Mouse (Mus musculus) embryonic fibroblast, embryonic 13.5 days (primary cell): ENCODE measurements at regions not wholly inside any gene's neighbourhood (a gene's known extent, or its start where the extent isn't known, plus 50 kb on each side); places are given as distances from the start of the nearest gene placed in this dataset.

Source experiments
- H3K27ac ChIP-seq: 2 replicates; pipeline ENCODE4 v1.5.1; 2012; ENCODE audit warnings: low read length, control low read depth, inconsistent platforms; ENCODE audit not compliant: insufficient read depth
- H3K4me1 ChIP-seq: 2 replicates; pipeline ENCODE4 v1.6.1; 2011; ENCODE audit warnings: low read length; ENCODE audit not compliant: control insufficient read depth, insufficient read depth
- H3K4me3 ChIP-seq: 2 replicates; pipeline ENCODE4 v1.5.1; 2011; ENCODE audit warnings: mild to moderate bottlenecking, control low read depth, low read length; ENCODE audit not compliant: insufficient read depth
- CTCF ChIP-seq: IDR thresholded peaks from 2 replicates; pipeline ENCODE4 v1.5.1; 2011; ENCODE audit warnings: mild to moderate bottlenecking, control low read depth, low read length, moderate library complexity, borderline replicate concordance; ENCODE audit not compliant: insufficient read depth
- POLR2A ChIP-seq: IDR thresholded peaks from 2 replicates; pipeline ENCODE4 v1.6.1; 2011; ENCODE audit warnings: low read depth, mild to moderate bottlenecking, control low read depth, low read length, moderate library complexity

DNA sequence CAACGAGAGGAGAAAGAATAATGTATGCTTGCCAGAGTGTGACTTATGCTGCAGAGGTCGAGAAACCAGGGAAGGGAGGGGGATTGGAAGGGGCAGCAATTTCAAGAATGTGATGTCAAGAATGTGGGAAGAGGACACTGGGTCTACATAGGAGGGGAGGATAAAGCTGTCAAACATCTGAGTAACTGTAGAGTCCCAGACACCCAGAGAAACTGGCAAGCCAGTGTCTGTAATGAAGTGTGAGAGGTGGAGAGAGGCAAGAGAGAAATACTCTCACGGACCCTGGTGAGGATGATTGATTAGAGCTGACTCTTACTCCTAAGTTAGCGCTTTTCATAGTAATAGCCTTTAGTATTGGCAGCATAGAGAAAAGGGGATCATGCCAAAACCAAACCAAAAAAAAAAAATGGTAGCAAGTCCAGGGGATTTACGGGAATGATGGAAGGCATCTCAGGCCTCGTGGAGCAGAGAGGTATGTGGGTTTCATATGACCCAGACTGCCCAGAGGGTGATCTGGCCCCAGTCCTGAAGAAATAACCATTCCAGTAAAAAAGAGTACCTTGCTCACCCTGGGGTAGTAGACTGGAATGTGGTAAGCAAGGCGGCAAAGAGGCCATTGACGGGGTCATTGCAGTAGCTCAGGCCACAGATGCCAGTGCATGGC, 146.2 kb upstream of the Serp2 start:
- Histone ChIP-seq H3K27ac (peak overlapping the region; percentile 51; the same call in 1 of the 2 replicates), H3K4me3 (no peak overlapping the region), H3K4me1 (peaks cover 19% of the 10 kb centered on the region)
- TF ChIP-seq CTCF (no peak), POLR2A (0 out of 2 replicates have a peak, but pooled peaks have one; percentile 5)

DNA sequence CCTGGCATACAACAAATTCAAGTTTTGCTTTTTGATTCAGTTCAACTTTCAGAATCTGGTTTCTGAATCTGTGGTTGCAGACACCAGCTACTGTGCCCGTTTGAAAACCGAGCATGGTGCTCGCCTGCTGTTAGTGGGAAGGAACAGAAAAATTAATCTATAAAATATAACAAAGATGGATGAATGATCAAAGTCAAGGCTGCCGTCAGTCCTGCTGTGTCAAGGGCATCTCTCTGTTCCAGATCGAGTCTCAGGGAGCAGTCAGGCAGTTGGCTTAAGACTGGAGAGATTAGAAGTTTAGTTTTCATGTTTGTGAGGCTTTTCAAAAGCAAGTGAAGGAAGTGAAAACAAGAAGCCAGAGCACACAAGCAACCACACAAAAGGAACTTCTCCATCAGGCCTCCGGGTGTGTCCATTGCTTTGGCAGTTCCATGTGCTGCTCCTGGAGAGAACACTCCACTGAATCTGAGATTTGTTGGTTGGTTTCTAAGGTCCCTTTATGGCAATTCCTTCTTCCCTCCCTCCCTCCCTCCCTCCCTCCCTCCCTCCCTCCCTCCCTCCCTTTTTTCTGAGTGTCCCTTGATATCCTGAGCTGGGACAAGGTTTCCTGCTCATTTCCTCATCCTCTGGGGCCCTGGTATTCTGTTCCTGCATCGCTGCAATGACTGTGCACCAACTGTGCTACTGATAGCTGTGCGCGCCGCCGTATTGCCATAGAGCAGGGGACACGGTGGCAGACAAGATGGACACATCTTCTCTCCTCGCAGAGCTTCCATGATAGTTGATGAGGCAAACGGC, 145.4 kb upstream of the Serp2 start:
- TF ChIP-seq POLR2A (no peak), CTCF (no peak)
- H3K27ac ChIP-seq = peak overlapping the region; percentile 36; the same call in 1 of the 2 replicates

DNA sequence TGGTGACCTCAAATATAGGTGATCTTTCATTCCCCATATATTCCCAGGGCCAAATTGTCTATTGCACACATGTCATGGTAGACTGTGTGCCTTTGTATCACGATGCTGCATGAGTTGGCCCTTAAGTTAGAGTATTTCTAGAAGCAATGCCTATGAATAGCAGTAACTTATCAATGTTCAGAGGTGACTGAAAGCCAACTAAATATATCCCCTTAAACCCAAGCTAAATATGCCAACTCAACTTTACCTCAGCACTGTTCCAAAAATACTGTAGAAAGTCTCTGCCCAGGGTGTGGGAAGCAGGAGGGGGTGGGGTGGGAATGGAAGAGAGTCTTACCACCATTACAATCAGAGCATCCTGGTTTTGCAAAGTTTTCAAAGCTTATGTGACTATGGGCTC, 144.6 kb upstream of the Serp2 start:
- TF ChIP-seq POLR2A (no peak), CTCF (no peak)
- Histone ChIP-seq H3K27ac (no peak overlapping the region), H3K4me1 (peaks cover 21% of the 10 kb centered on the region), H3K4me3 (no peak overlapping the region)

More for the DNA sequence above, 145.4 kb upstream of the Serp2 start:
- peaks cover 20% of the 10 kb centered on the region for H3K4me1 ChIP-seq
- no peak overlapping the region for H3K4me3 ChIP-seq

DNA sequence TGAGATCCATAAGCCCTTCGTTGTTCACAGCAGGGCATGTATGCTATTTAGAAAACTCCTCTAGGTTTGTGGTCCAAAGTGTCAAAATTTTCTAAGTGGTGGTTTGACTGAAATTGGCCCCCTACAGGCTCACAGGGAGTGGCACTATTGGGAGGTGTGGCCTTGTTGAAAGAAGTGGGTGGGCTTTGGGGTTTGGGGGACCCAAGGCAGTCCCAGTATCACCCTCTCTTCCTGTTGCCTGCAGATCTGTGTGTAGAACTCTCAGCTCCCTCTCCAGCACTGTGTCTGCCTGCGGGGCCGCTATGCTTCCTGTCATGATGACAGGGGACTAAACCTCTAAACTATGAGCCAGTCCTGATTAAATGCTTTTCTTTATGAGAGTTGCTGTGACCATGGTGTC, 144.1 kb upstream of the Serp2 start:
- no peak for TF ChIP-seq CTCF
- TF ChIP-seq POLR2A = no peak
- no peak overlapping the region for H3K27ac ChIP-seq
- H3K4me3 ChIP-seq = no peak overlapping the region
- H3K4me1 ChIP-seq = peaks cover 23% of the 10 kb centered on the region

DNA sequence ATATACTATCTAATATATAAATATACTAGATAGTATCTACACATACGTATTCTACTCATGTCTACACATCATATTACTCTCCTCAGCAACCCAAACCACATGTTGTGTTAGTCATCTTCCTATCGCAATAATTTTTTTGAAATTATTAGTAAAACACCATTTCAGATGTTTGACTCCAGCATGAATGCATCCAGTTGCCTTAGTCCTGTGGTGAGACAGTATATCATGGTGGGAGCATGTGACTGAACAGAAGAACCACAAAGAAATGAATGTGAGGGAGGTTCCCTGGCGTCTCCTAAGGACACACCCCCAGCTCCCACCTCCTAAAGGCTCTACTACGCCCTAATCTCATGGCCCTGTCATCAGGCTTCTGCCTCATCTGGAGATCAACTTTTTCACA, 143.5 kb upstream of the Serp2 start:
- no peak for TF ChIP-seq POLR2A
- no peak for TF ChIP-seq CTCF
- no peak overlapping the region for H3K27ac ChIP-seq
- H3K4me3 ChIP-seq = no peak overlapping the region
- H3K4me1 ChIP-seq = peaks cover 23% of the 10 kb centered on the region

DNA sequence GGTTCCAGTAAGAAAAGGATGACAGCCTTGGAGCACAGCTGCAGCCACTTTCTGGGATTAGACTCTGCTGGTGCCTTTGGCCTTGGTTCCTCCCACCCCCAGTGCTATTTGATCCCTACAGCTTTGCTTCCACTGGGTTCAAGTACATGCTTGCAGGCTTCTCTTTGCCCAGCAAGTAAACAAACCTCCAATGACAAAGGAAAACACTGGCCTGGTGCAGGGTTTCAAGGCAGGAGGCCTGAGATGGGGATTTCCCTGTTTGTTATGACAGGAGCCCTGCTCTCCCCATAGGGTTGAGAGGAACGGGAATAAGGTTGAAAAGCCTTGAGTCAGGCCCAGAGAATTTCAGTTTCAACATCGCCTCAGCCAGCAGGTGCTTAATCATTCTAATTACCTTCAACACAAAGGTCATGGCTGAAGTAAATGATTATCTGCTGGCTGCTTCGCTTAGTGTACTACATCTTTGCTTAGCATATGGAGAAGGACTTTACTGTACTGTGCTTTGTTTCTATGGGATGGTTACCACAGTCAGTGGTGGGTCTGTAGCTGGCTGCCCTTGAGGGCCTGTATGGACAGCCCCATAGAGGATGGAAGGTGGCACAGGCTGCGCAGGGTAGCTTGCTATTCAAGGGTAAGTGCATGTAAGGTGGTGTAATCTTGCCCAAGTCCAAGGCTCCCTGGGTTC, 142.2 kb upstream of the Serp2 start:
- Histone ChIP-seq H3K27ac (peak overlapping the region; percentile 3; the same call in 1 of the 2 replicates), H3K4me3 (no peak overlapping the region), H3K4me1 (peaks cover 28% of the 10 kb centered on the region)
- TF ChIP-seq POLR2A = no peak
- no peak for TF ChIP-seq CTCF

DNA sequence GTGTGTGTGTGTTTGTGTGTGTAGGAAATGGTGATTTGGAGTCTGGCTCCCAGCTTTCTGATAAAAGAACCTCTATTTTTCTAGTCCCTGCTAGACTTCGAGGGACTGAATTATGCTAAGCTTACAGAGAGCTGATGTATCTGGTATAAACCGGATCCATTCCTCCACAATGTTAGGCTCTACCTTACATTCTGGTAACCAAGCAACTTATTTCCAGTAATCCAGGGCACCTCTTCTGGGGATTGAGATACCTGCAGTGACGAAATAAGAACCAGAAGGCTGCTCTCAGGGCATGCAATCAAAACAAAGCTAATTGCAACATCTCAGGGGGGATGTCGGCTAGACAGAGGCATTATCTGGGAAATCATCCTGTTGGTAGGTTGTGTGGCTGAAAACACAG, 140.0 kb upstream of the Serp2 start:
- TF ChIP-seq CTCF (no peak), POLR2A (no peak)
- no peak overlapping the region for H3K27ac ChIP-seq
- peaks cover 21% of the 10 kb centered on the region for H3K4me1 ChIP-seq
- no peak overlapping the region for H3K4me3 ChIP-seq

DNA sequence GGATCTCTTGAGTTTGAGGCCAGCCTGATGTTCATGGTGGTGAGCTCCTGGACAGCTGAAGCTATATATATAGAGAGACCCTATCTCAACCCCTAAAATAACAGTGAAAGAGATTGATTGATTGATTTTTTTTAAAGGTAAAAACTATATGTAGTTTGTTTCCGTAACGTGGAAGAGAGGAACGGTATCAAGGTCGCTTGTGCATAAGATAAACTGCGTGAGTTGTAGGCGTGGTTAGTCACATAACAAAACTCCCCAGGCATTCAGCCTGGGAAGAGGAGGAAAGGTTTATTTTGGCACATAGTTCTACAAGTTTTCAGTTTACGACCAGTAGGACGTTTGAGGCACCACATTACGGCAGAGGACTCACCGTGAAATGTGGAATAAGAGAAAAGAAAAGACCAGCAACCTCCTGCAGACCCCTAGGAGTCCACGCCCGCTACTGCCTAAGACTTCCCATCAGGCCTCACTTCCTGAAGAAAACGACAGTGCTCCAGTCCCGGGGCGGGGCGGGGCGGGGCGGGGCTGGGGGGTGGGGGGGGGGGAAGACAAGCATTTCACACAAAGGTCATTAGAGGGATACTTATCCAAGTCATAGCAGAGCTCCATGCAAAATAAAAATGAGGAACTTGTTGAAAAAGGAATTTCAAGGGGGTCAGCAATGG, 139.1 kb upstream of the Serp2 start:
- no peak for TF ChIP-seq POLR2A
- no peak for TF ChIP-seq CTCF
- H3K27ac ChIP-seq = no peak overlapping the region
- no peak overlapping the region for H3K4me3 ChIP-seq
- peaks cover 21% of the 10 kb centered on the region for H3K4me1 ChIP-seq

DNA sequence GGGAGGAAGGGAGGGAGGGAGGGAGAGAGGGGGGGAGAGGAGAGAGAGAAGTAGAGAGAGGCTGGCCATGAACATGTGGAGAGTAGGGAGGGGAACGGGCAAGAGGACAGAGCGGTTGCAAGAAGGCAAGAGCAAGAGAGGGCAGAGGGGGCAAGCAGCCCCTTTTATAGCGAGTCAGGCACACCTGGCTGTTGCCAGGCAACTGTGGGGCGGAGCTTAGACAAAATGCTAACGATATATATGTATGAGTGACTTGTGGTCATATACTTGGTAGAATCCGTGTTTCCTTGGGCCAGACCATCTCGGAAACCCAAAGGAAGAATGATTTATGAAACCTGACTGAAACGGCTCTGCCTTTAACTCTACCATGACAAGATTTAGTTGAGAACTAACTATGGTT, 138.2 kb upstream of the Serp2 start:
- no peak overlapping the region for H3K4me3 ChIP-seq
- H3K27ac ChIP-seq = no peak overlapping the region
- H3K4me1 ChIP-seq = peaks cover 21% of the 10 kb centered on the region
- no peak for TF ChIP-seq POLR2A
- TF ChIP-seq CTCF = no peak
